Mouse (Mus musculus) kidney, adult 2 months (tissue): ENCODE measurements around the gene Aldh8a1. TPM values are rescaled to one million over a fixed set of nuclear protein-coding genes. Genes with fewer than 3 reads are reported as not detected.

Experiments
- DNase-seq: peaks from one replicate; pipeline ENCODE4 v3.0.0; 2021
- H3K27ac ChIP-seq: fragments of 200-500 bp; 2 replicates; pipeline ENCODE4 v1.5.1; 2012; ENCODE audit warnings: low read depth, low read length, control low read depth, inconsistent platforms; ENCODE audit not compliant: insufficient read depth
- H3K27me3 ChIP-seq: fragments of 200-500 bp; replicated peaks from 2 replicates; pipeline ENCODE4 v1.6.1; 2012; ENCODE audit warnings: mild to moderate bottlenecking, moderate library complexity, low read length, inconsistent platforms; ENCODE audit not compliant: control insufficient read depth, insufficient read depth
- H3K36me3 ChIP-seq: fragments of 200-500 bp; 2 replicates; pipeline ENCODE4 v1.6.1; 2012; ENCODE audit warnings: mild to moderate bottlenecking, moderate library complexity, low read length, inconsistent platforms; ENCODE audit not compliant: control insufficient read depth, insufficient read depth
- H3K4me1 ChIP-seq: fragments of 200-500 bp; 2 replicates; pipeline ENCODE4 v1.6.1; 2011; ENCODE audit warnings: low read length; ENCODE audit not compliant: control insufficient read depth, insufficient read depth
- H3K4me3 ChIP-seq: fragments of 200-500 bp; 2 replicates; pipeline ENCODE4 v1.5.1; 2011; ENCODE audit warnings: mild to moderate bottlenecking, low read depth, low read length, control low read depth; ENCODE audit not compliant: insufficient read depth
- CTCF ChIP-seq: fragments of 200-500 bp; conservative IDR thresholded peaks from 2 replicates; pipeline ENCODE4 v1.5.1; 2011; ENCODE audit warnings: low read depth, mild to moderate bottlenecking, control low read depth, low read length, moderate library complexity, mixed read lengths; ENCODE audit not compliant: insufficient read depth, insufficient read length
- POLR2A ChIP-seq: fragments of 200-500 bp; IDR thresholded peaks from one replicate; pipeline ENCODE4 v1.6.1; 2011; ENCODE audit warnings: low read depth, low read length, control low read depth
- WGBS: fragments of 180-500 bp; shearing (Covaris S2); methylation state at CpG from one replicate; pipeline ENCODE4 v1.1.7; 2018; 5-methylcytosine and 5-hydroxymethylcytosine counted together
- polyA plus RNA-seq: library from polyadenylated mRNA; depleted of rRNA; stranded (reverse); fragments of >200 nt; gene quantifications from 2 replicates; pipeline ENCODE4 v1.2.3, GENCODE M21; 2012

The Aldh8a1 gene
- polyA plus RNA-seq, 1 experiment = 238 TPM

GRCm38 (mm10) chr10:21367481-21367880, 9.6 kb upstream of the Aldh8a1 start:
- no peak overlapping the region for H3K27ac ChIP-seq
- 93% methylated on average over 9 of the region's 9 CpGs for WGBS
- peaks cover 2% of the 10 kb centered on the region; the same call in 1 of the 2 replicates for H3K36me3 ChIP-seq
- no peaks in the 10 kb centered on the region for H3K27me3 ChIP-seq
- H3K4me3 ChIP-seq = no peak overlapping the region
- DNase-seq = no peak
- peaks cover 8% of the 10 kb centered on the region; the same call in 1 of the 2 replicates for H3K4me1 ChIP-seq
- no peak for TF ChIP-seq CTCF
- no peak for TF ChIP-seq POLR2A

GRCm38 (mm10) chr10:21369586-21369985, 7.5 kb upstream of the Aldh8a1 start:
- Histone ChIP-seq H3K4me3 (no peak overlapping the region), H3K36me3 (peaks cover 2% of the 10 kb centered on the region; the same call in 1 of the 2 replicates), H3K27me3 (no peaks in the 10 kb centered on the region), H3K4me1 (peaks cover 8% of the 10 kb centered on the region; the same call in 1 of the 2 replicates), H3K27ac (peak overlapping the region; percentile 32; the same call in 1 of the 2 replicates)
- TF ChIP-seq CTCF = no peak
- TF ChIP-seq POLR2A = no peak
- peak; percentile 72 for DNase-seq
- WGBS = 54% methylated on average over 2 of the region's 2 CpGs

- no peak overlapping the region for H3K27ac ChIP-seq
- WGBS = 94% methylated on average over 6 of the region's 6 CpGs
- DNase-seq = no peak
- peaks cover 19% of the 10 kb centered on the region; the same call in 1 of the 2 replicates for H3K4me1 ChIP-seq
- no peak for TF ChIP-seq CTCF
- no peak for TF ChIP-seq POLR2A
- no peak overlapping the region for H3K4me3 ChIP-seq
- H3K36me3 ChIP-seq = peaks cover 2% of the 10 kb centered on the region; the same call in 1 of the 2 replicates
- H3K27me3 ChIP-seq = no peaks in the 10 kb centered on the region
Observed at GRCm38 (mm10) chr10:21372271-21372670, 4.8 kb upstream of the Aldh8a1 start.

GRCm38 (mm10) chr10:21378196-21378944, 1.3 kb downstream of the Aldh8a1 start:
- TF ChIP-seq POLR2A (no peak), CTCF (peak; percentile 63)
- H3K4me3 ChIP-seq = peak overlapping the region; percentile 50
- WGBS = 49% methylated on average over 9 of the region's 9 CpGs
- H3K27ac ChIP-seq = peak overlapping the region; percentile 41; the same call in 1 of the 2 replicates
- no peaks in the 10 kb centered on the region; the same call in 1 of the 2 replicates for H3K36me3 ChIP-seq
- no peaks in the 10 kb centered on the region for H3K27me3 ChIP-seq
- peak; percentile 72 for DNase-seq
- H3K4me1 ChIP-seq = peaks cover 15% of the 10 kb centered on the region; the same call in 1 of the 2 replicates

GRCm38 (mm10) chr10:21382914-21383313, 5.8 kb downstream of the Aldh8a1 start:
- WGBS = 7% methylated on average over 6 of the region's 6 CpGs
- DNase-seq = peak; percentile 75
- Histone ChIP-seq H3K4me1 (peaks cover 4% of the 10 kb centered on the region; the same call in 1 of the 2 replicates), H3K27me3 (no peaks in the 10 kb centered on the region), H3K36me3 (no peaks in the 10 kb centered on the region; the same call in 1 of the 2 replicates), H3K4me3 (no peak overlapping the region), H3K27ac (no peak overlapping the region)
- TF ChIP-seq CTCF = 0 out of 2 replicates have a peak, but pooled peaks have one; percentile 17
- no peak for TF ChIP-seq POLR2A

- no peak for DNase-seq
- no peak for TF ChIP-seq CTCF
- no peak for TF ChIP-seq POLR2A
- Histone ChIP-seq H3K27ac (no peak overlapping the region), H3K36me3 (peaks cover under 1% of the 10 kb centered on the region), H3K27me3 (no peaks in the 10 kb centered on the region), H3K4me1 (peaks cover 2% of the 10 kb centered on the region; the same call in 1 of the 2 replicates), H3K4me3 (no peak overlapping the region)
- 87% methylated on average over 3 of the region's 3 CpGs for WGBS
Observed at GRCm38 (mm10) chr10:21385111-21385663, 8.1 kb downstream of the Aldh8a1 start.

GRCm38 (mm10) chr10:21389075-21389474, 12.0 kb downstream of the Aldh8a1 start:
- WGBS = 91% methylated on average over 11 of the region's 11 CpGs

More at GRCm38 (mm10) chr10:21389075-21389474, 12.0 kb downstream of the Aldh8a1 start:
- Histone ChIP-seq H3K27me3 (no peaks in the 10 kb centered on the region), H3K4me3 (no peak overlapping the region), H3K27ac (no peak overlapping the region), H3K4me1 (no peaks in the 10 kb centered on the region), H3K36me3 (peaks cover 3% of the 10 kb centered on the region)
- no peak for TF ChIP-seq CTCF
- no peak for TF ChIP-seq POLR2A
- no peak for DNase-seq
